ENCODE assay signal across 16 mouse cellular contexts in the genomic region with DNA sequence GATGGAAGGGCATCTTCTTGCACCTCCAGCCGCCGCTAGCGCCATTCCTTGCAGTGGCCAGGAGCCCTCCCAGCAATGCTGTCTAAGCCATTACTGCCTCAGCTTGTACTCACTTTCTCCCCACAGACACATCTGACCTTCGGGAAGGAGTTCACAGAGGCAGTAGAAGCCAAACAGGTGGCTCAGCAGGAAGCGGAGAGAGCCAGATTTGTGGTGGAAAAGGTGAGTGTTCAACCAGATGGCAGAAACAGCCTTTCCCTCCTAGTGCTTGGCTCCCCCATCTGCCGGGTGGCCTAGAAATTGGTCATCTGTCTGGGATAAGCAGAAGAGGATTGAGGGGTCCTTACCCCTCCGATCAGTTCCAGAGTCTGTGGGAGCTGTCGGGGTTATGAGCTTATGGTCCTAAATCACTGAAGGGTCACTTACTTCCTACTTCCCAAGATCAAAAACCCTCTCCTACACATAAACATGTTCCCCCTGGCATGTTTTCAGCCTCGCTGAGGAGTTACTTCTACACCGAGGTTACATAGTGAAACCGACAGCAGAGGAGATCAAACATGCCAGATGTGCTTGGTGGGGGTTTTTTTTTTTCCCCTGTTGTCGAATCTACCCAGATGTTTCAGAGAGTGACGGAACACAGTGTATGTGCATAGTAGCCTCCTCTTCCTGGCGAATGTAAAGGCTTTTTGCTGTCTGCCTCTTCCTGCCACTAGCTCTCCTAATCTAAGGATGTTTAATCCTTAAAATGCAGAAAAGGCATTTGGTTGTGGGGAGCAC.
"Had no signal": no experiment of that assay in that cellular context is flagged by ENCODE, and none has a peak within 500 bp of the region (broad histone marks: within the 10 kb centered on the region; RNA-seq: fewer than 3 reads in every experiment).

No protein-coding gene starts in this region.

- H3K9ac ChIP-seq: liver, embryonic 14.5 days; neural tube, embryonic 15.5 days had no signal

- H3K27ac ChIP-seq: layer of hippocampus, adult 2 months; liver, embryonic 14.5 days; midbrain, embryonic 10.5 days; neural tube, embryonic 15.5 days; stomach, postnatal 0 days had no signal

- H3K9me3 ChIP-seq: midbrain, embryonic 10.5 days; neural tube, embryonic 15.5 days had no signal

- H3K4me3 ChIP-seq: layer of hippocampus, adult 2 months; midbrain, embryonic 10.5 days; myocyte; neural tube, embryonic 15.5 days had no signal

- DNase-seq: kidney, adult 9 months; kidney, postnatal 10 days; kidney, postnatal 4 days; liver; lung, adult 2 months; lung, postnatal 36 days; midbrain, embryonic 14.5 days; thymus, postnatal 25 days had no signal

- ATAC-seq: intestine, postnatal 0 days; lung, postnatal 0 days had no signal

- H3K27me3 ChIP-seq: neural tube, embryonic 15.5 days had no signal

- H3K4me2 ChIP-seq: neural tube, embryonic 15.5 days had no signal
